Mouse (Mus musculus) neural tube, embryonic 12.5 days (tissue): ENCODE results near the gene 9930021J03Rik. TPM values are rescaled to one million over a fixed set of nuclear protein-coding genes. Genes with fewer than 3 reads are reported as not detected.

Experiments used
- ATAC-seq: fragments of 200-750 bp; cut with Nextera tagmentation; 2 replicates; pipeline ENCODE4 v1.8.0; 2017; ENCODE audit warnings: low read depth, mild to moderate bottlenecking, moderate TSS enrichment, moderate library complexity; ENCODE audit not compliant: low FRiP score
- H3K27ac ChIP-seq: fragments of 300-500 bp; sonication (generic); 2 replicates; pipeline ENCODE4 v1.5.1; 2016
- H3K27me3 ChIP-seq: fragments of 300-500 bp; sonication (generic); replicated peaks from 2 replicates; pipeline ENCODE4 v1.6.1; 2016; ENCODE audit warnings: mild to moderate bottlenecking
- H3K36me3 ChIP-seq: fragments of 300-500 bp; sonication (generic); 2 replicates; pipeline ENCODE4 v1.6.1; 2016; ENCODE audit warnings: mild to moderate bottlenecking
- H3K4me1 ChIP-seq: fragments of 300-500 bp; sonication (generic); 2 replicates; pipeline ENCODE4 v1.6.1; 2016
- H3K4me2 ChIP-seq: fragments of 300-500 bp; sonication (generic); replicated peaks from 2 replicates; pipeline ENCODE4 v1.6.1; 2016; ENCODE audit warnings: mild to moderate bottlenecking
- H3K4me3 ChIP-seq: fragments of 300-500 bp; sonication (generic); 2 replicates; pipeline ENCODE4 v1.5.1; 2016
- H3K9ac ChIP-seq: fragments of 300-500 bp; sonication (generic); 2 replicates; pipeline ENCODE4 v1.6.1; 2016; ENCODE audit warnings: mild to moderate bottlenecking
- H3K9me3 ChIP-seq: fragments of 300-500 bp; sonication (generic); 2 replicates; pipeline ENCODE4 v1.6.1; 2016; ENCODE audit warnings: mild to moderate bottlenecking
- WGBS: fragments of 180-500 bp; shearing (Covaris S2); methylation state at CpG from one replicate; pipeline ENCODE4 v1.1.7; 2016; 5-methylcytosine and 5-hydroxymethylcytosine counted together
- polyA plus RNA-seq: library from polyadenylated mRNA; unstranded; fragments of >200 nt; fragmentation: Nextera tagmentation; extraction: Ambion mirVana; gene quantifications from 2 replicates; pipeline ENCODE4 v1.2.1, GENCODE M21; 2016

The 9930021J03Rik gene
- polyA plus RNA-seq, 1 experiment from 2014 or later, result 8.3 TPM

DNA sequence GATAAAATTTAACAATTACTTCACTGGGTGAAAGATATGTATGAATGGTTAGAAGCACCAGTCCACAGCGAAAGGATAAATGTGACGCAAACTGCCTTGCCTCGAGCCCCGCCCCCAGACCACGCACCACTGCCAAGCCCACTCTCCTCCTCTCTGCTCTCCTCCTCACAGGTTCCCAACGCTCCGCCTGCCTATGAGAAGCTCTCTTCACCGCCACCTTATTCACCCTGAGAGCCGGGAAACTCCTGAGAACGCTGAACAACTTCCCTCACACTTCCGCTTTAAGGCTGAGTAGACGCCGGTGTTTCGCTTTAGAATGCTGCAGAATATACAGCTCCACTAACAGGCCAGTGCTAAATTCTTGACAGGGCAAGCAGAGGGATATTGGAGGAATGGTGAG, 97.8 kb downstream of the 9930021J03Rik start:
- 67% methylated on average over 14 of the region's 14 CpGs for WGBS
- no peak for ATAC-seq
- Histone ChIP-seq H3K27me3 (no peaks in the 10 kb centered on the region), H3K36me3 (no peaks in the 10 kb centered on the region), H3K4me1 (no peaks in the 10 kb centered on the region), H3K9ac (no peak overlapping the region), H3K4me2 (peak overlapping the region; percentile 21; the same call in 1 of the 2 replicates), H3K4me3 (no peak overlapping the region), H3K9me3 (no peaks in the 10 kb centered on the region), H3K27ac (no peak overlapping the region)

DNA sequence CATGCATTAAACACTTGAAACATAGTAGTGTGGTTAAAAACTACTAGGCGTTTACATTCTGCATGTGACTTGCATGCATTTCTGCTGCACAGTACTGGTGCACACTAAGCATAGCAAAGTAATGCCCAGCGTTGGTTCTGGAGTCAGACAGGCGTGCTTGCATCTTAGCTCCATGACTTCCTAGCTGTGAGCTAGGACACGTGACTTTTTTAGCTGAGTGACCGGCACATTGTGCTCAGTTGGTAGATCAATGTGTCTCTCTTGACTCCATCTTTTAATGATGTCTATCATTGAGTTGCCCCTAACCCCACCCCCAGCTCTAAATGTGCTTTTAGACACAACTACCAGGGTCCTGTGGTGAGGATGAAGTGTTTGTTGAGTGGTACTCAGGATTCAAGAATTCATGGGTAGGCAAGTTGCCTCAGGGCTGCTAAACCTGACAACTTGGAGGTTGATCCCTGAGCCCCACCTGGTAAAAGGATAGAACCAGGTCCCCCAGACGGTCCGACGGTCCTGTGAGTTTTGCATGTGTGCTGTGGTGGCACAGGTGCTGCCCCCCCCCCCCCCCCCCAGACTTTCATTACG, 98.4 kb downstream of the 9930021J03Rik start:
- no peaks in the 10 kb centered on the region for H3K9me3 ChIP-seq
- H3K27me3 ChIP-seq, result no peaks in the 10 kb centered on the region
- no peak for ATAC-seq
- H3K36me3 ChIP-seq, result no peaks in the 10 kb centered on the region
- H3K9ac ChIP-seq, result no peak overlapping the region
- no peak overlapping the region for H3K27ac ChIP-seq
- H3K4me2 ChIP-seq, result no peak overlapping the region
- H3K4me3 ChIP-seq, result no peak overlapping the region
- H3K4me1 ChIP-seq, result no peaks in the 10 kb centered on the region
- 90% methylated on average over 9 of the region's 9 CpGs for WGBS

DNA sequence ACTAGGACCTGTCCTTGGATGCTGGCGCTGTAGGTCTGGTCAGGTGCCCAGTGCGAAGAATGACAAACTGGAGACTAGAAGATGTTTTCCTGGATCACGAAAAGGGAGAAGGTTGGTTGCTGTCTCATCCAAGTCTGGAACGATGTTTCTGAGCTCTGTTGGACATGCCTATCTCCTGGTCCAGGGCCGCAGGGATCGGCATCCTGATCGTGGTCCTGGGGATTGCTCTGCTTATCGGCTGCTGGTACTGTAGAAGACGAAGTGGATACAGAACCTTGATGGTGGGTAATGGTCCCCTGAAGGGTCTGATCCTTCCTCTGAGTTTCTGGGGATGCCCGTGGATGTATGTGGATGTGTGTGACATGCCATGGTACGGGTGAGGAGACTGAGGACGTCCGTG, 101.4 kb downstream of the 9930021J03Rik start:
- Histone ChIP-seq H3K27me3 (no peaks in the 10 kb centered on the region), H3K4me1 (no peaks in the 10 kb centered on the region), H3K4me2 (no peak overlapping the region), H3K9me3 (no peaks in the 10 kb centered on the region), H3K9ac (no peak overlapping the region), H3K36me3 (no peaks in the 10 kb centered on the region), H3K4me3 (no peak overlapping the region), H3K27ac (no peak overlapping the region)
- ATAC-seq, result no peak
- 96% methylated on average over 13 of the region's 13 CpGs for WGBS

DNA sequence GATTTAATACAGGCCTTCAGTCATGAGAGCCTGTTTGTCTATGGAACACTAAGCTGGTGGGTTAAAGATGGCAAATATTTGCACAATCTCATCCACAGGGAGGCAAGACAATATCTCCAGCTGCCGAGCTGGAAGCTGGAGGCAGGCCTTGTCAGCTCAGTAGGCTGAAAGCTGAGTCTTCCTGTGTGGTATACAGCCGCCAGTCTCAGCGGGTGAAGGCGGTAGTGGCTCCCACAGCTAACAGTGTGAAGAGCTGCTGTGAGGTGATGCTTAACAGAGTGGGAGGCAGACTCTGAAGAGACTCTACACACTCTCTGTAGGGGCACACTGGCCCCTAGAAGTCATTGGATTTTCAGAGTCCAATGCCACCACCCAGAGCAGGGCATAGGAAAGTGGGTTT, 104.1 kb downstream of the 9930021J03Rik start:
- H3K4me3 ChIP-seq, result no peak overlapping the region
- H3K9me3 ChIP-seq, result no peaks in the 10 kb centered on the region
- H3K27ac ChIP-seq, result no peak overlapping the region
- no peak for ATAC-seq
- WGBS, result 79% methylated on average over 4 of the region's 4 CpGs
- no peaks in the 10 kb centered on the region for H3K36me3 ChIP-seq
- H3K4me2 ChIP-seq, result no peak overlapping the region
- no peak overlapping the region for H3K9ac ChIP-seq
- no peaks in the 10 kb centered on the region for H3K4me1 ChIP-seq
- H3K27me3 ChIP-seq, result no peaks in the 10 kb centered on the region

DNA sequence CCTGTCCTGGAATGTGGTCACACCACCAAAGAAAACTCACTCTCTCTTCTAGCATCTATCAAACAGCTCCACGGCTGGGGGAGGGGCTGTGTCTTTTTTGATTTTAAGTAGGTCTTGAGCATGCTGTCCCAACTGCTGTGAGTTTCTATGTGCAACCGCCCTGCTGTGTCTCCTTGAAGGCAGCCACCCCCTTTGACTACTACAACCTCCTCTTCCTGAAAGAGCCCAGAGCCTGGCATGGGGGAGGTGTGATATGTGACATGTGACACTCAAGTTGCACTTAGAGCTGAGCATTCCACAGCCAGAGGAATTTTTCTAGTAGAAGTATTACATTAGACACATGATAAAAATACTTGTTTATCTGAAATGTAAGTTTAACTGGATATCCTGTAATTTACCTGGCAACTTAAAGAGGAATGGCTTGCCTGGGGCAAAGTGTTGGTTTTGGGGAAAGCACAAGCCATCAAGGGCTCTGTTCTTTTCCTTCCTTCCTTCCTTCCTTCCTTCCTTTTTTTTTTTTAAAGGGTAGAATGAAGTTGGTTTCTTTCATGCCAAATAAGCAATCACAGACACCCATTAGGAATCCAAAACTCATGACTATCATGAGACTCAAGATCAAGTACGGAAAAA, 108.4 kb downstream of the 9930021J03Rik start, which contains the start of gene Mlana:
Mlana (plus strand) TSS at position 580 of the 630 bp plus-strand sequence.
- Histone ChIP-seq H3K4me3 (no peak within 1 kb of the TSS), H3K9ac (no peak within 1 kb of the TSS), H3K4me1 (no peaks in the 10 kb centered on the region), H3K36me3 (no peaks in the 10 kb centered on the region), H3K4me2 (no peak within 1 kb of the TSS), H3K9me3 (no peaks in the 10 kb centered on the region), H3K27ac (no peak within 1 kb of the TSS), H3K27me3 (no peaks in the 10 kb centered on the region)
- no peak for ATAC-seq
- WGBS, result 63% methylated on average over 3 of the region's 3 CpGs

DNA sequence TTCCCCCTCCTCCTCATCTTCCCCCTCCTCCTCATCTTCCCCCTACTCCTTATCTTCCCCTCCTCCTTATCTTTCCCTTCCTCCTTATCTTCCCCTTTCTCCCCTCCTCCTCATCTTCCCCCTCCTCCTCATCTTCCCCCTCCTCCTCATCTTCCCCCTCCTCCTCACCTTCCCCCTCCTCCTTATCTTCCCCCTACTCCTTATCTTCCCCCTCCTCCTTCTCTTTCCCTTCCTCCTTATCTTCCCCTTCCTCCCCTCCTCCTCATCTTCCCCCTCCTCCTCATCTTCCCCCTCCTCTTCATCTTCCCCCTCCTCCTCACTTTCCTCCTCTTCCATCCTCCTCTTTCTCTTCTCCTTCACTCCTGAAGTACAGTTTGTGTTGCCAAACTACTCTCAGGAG, 108.9 kb downstream of the 9930021J03Rik start:
- no peak for ATAC-seq

DNA sequence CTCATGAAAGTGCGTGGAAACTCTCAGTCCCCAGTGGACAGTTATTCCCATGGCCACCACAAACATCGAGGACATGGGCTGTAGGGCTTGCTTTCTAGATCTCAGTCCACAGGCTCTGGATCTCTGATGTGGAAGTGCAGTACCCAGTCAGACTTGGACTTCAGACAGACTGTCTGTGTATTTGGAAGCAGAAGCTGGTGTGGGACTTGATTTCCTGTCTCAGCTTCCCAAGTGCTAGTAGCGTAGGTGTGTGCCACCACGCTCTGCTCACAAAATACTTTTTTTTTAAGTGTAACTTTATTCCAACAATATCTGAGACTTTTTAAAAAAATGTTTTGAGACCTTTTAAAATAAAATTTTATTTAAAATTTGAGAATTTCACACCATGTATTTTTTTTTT, 109.5 kb downstream of the 9930021J03Rik start:
- H3K4me1 ChIP-seq, result no peaks in the 10 kb centered on the region
- no peaks in the 10 kb centered on the region for H3K27me3 ChIP-seq
- 91% methylated on average over 4 of the region's 4 CpGs for WGBS
- no peak for ATAC-seq
- H3K4me3 ChIP-seq, result no peak overlapping the region
- no peaks in the 10 kb centered on the region for H3K9me3 ChIP-seq
- H3K9ac ChIP-seq, result no peak overlapping the region
- no peak overlapping the region for H3K4me2 ChIP-seq
- H3K27ac ChIP-seq, result no peak overlapping the region
- H3K36me3 ChIP-seq, result no peaks in the 10 kb centered on the region

More for the DNA sequence above, 108.9 kb downstream of the 9930021J03Rik start:
- Histone ChIP-seq H3K9ac (no peak overlapping the region), H3K27me3 (no peaks in the 10 kb centered on the region), H3K4me2 (no peak overlapping the region), H3K9me3 (no peaks in the 10 kb centered on the region), H3K4me1 (no peaks in the 10 kb centered on the region), H3K4me3 (no peak overlapping the region), H3K27ac (no peak overlapping the region), H3K36me3 (no peaks in the 10 kb centered on the region)

DNA sequence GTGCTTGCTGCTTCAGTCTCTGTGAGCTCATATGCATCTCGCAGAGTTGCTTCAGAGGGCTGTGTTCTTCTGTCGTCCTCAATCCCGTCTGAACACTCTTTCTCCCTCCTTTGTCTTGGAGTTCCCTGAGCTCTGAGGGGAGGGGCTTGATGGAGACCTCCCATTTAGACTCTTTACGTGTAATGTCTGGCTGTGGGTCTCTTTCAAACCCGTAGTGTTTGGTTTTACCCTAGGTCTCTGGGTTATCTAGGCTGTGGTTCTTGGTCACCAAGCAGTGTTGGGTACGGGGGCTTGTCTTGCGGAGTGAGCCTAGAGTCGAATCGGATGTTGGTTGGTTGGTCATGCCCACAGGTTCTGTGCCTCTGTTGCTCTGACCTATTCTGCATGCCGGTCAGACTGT, 110.7 kb downstream of the 9930021J03Rik start:
- H3K9me3 ChIP-seq, result no peaks in the 10 kb centered on the region
- H3K36me3 ChIP-seq, result no peaks in the 10 kb centered on the region
- H3K27me3 ChIP-seq, result no peaks in the 10 kb centered on the region
- no peak overlapping the region for H3K4me2 ChIP-seq
- ATAC-seq, result no peak
- no peak overlapping the region for H3K9ac ChIP-seq
- H3K4me3 ChIP-seq, result no peak overlapping the region
- WGBS, result 90% methylated on average over 10 of the region's 10 CpGs
- H3K4me1 ChIP-seq, result no peaks in the 10 kb centered on the region
- H3K27ac ChIP-seq, result no peak overlapping the region

DNA sequence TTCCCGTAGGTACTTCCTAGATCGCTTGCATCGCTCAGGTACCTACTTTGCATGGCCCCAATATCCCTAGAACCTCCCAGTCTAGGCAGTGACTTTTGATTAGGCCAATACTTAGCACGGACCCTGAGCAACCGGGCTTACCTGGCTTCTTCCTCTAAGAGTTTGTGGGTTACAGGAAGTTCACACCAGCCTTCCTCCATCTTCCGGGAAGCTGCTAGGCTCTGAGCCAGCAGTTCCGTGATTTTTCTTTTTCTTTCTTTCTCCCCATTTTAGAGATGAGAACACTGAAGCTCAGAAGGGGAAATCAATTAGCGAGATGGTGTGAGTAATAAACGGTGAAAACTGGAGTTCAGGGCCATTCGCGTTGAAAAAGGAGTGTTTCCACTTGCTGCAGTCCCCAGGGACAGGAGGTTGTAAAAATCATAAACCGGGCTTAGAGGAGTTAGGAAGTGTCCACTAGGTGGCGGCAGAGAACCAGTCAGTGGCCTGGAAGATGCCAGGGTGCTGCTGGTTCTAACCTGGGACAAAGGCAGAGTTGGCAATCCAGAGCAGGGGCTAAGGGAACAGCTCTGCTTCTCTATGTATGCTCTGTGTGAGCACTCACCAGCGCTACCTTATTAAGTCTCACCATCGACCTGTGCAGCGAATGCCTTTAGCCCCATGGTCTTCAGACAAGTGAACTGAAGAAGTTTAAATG, 121.8 kb downstream of the 9930021J03Rik start:
- no peaks in the 10 kb centered on the region for H3K36me3 ChIP-seq
- no peak overlapping the region for H3K9ac ChIP-seq
- ATAC-seq, result peak; percentile 70; the same call in 1 of the 2 replicates
- H3K4me1 ChIP-seq, result no peaks in the 10 kb centered on the region
- peaks cover 10% of the 10 kb centered on the region for H3K9me3 ChIP-seq
- H3K4me2 ChIP-seq, result no peak overlapping the region
- H3K27ac ChIP-seq, result no peak overlapping the region
- no peaks in the 10 kb centered on the region for H3K27me3 ChIP-seq
- WGBS, result 50% methylated on average over 16 of the region's 16 CpGs
- H3K4me3 ChIP-seq, result no peak overlapping the region

DNA sequence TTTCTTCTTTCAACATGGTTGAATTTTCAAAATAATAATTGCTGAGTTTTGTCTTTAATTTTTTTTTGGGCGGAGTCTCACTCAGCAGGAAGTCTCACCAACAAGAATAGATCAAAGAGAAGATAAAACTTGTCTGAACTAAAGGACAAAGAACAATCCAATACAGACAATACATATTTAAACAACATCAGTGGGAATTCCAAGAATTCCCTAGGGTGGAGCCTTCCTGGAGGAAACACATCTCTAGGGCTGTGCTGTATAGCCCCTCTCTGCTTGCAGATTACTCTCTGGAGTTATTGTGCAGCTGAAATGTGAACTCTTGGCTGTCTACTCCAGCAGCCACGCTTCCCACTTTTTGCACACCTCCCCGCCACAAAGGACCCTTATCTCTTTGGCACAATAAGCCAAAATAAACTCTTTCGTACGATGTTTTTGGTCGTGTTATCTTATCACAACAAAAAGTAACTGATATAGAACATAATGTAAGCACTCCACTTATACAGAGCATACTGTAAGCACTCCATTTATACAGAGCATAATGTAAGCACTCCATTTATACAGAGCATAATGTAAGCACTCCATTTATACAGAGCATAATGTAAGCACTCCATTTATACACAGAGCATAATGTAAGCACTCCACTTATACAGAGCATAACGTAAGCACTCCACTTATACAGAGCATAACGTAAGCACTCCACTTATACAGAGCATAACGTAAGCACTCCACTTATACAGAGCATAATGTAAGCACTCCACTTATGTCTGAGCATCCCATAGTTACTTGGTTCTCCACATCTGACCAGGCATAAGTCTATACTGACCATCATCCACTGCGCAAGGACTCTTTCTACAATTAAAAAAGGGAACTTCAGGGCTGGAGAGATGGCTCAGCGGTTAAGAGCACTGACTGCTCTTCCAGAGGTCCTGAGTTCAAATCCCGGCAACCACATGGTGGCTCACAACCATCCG, 125.3 kb downstream of the 9930021J03Rik start:
- 90% methylated on average over 13 of the region's 13 CpGs for WGBS
- Histone ChIP-seq H3K27ac (no peak overlapping the region), H3K36me3 (no peaks in the 10 kb centered on the region), H3K4me2 (no peak overlapping the region), H3K4me3 (no peak overlapping the region), H3K4me1 (no peaks in the 10 kb centered on the region), H3K9ac (no peak overlapping the region), H3K27me3 (no peaks in the 10 kb centered on the region), H3K9me3 (peaks cover 10% of the 10 kb centered on the region)
- no peak for ATAC-seq

DNA sequence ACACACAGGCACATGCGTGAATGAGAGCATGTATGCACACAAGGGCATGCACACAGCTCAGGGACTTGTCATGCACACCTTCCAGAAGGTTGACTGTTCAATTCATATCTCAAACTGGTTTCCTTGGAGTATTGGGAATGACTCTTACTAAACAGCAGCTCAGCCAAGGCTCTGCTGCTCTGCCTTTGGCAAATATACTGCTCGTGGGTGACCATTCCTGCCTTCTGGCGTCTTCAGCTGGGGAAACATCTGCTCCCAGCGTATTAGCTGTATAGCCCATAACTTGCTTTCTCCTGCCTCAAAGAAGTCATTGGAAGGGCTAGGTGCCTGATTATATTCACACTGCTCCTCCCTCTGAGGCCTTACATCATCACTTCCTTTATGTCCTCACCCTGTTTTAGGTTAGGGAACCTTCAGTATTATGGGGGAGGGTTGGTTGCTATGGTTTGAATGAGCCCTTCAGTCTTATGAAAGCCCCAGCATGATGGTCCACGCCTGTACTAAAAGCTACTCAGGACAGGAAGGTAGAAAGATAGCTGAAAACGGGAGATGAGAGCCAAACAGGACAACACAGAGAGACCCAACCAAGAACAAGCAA, 127.5 kb downstream of the 9930021J03Rik start:
- Histone ChIP-seq H3K27ac (no peak overlapping the region), H3K4me3 (no peak overlapping the region), H3K4me2 (no peak overlapping the region), H3K9me3 (no peaks in the 10 kb centered on the region), H3K27me3 (no peaks in the 10 kb centered on the region), H3K4me1 (no peaks in the 10 kb centered on the region), H3K36me3 (no peaks in the 10 kb centered on the region), H3K9ac (no peak overlapping the region)
- ATAC-seq, result no peak
- 84% methylated on average over 6 of the region's 6 CpGs for WGBS
